Mouse (Mus musculus) kidney, postnatal 0 days (tissue): ENCODE measurements around the gene Csf2rb. TPM values are rescaled to one million over a fixed set of nuclear protein-coding genes. Genes with fewer than 3 reads are reported as not detected.
"Not testable (repeated sequence)": the region's sequence is repeated elsewhere in the genome, so short reads cannot be mapped to it uniquely, and the experiment has no call there.

ENCODE experiments used
- ATAC-seq: fragments of 200-750 bp; cut with Nextera tagmentation; replicated peaks from 2 replicates; pipeline ENCODE4 v1.8.0; 2017; ENCODE audit warnings: low read depth, moderate number of reproducible peaks, moderate TSS enrichment, moderate library complexity; ENCODE audit not compliant: low FRiP score
- DNase-seq: peaks from one replicate; pipeline ENCODE4 v3.0.0-alpha.2; 2016; ENCODE audit warnings: low spot score
- H3K27ac ChIP-seq: fragments of 300-500 bp; sonication (generic); 2 replicates; pipeline ENCODE4 v1.5.1; 2014; ENCODE audit warnings: mild to moderate bottlenecking
- H3K27me3 ChIP-seq: fragments of 300-500 bp; sonication (generic); 2 replicates; pipeline ENCODE4 v1.6.1; 2014; ENCODE audit warnings: low read length, mixed read lengths; ENCODE audit not compliant: insufficient read depth
- H3K36me3 ChIP-seq: fragments of 300-500 bp; sonication (generic); 2 replicates; pipeline ENCODE4 v1.6.1; 2014; ENCODE audit warnings: low read length, mixed read lengths; ENCODE audit not compliant: insufficient read depth
- H3K4me1 ChIP-seq: fragments of 300-500 bp; sonication (generic); replicated peaks from 2 replicates; pipeline ENCODE4 v1.6.1; 2014; ENCODE audit warnings: antibody characterized with exemption, low read length, mixed read lengths; ENCODE audit not compliant: insufficient read depth
- H3K4me2 ChIP-seq: fragments of 300-500 bp; sonication (generic); 2 replicates; pipeline ENCODE4 v1.6.1; 2014; ENCODE audit warnings: mild to moderate bottlenecking, low read length, moderate library complexity, mixed read lengths
- H3K4me3 ChIP-seq: fragments of 300-500 bp; sonication (generic); replicated peaks from 2 replicates; pipeline ENCODE4 v1.5.1; 2014; ENCODE audit warnings: low read depth, low read length
- H3K9ac ChIP-seq: fragments of 300-500 bp; sonication (generic); 2 replicates; pipeline ENCODE4 v1.6.1; 2014; ENCODE audit warnings: low read depth, low read length
- H3K9me3 ChIP-seq: fragments of 300-500 bp; sonication (generic); replicated peaks from 2 replicates; pipeline ENCODE4 v1.6.1; 2016; ENCODE audit warnings: low read length, inconsistent platforms, mixed read lengths
- CTCF ChIP-seq: IDR thresholded peaks from 2 replicates; pipeline ENCODE4 v1.5.1; 2016; ENCODE audit warnings: antibody characterized with exemption, low read depth, mild to moderate bottlenecking, moderate library complexity
- WGBS: fragments of 180-500 bp; shearing (Covaris S2); extraction: QIAGEN DNeasy Blood & Tissue Kit; methylation state at CpG from one replicate; pipeline ENCODE4 v1.1.7; 2014; 5-methylcytosine and 5-hydroxymethylcytosine counted together
- polyA plus RNA-seq: library from polyadenylated mRNA; unstranded; fragments of >200 nt; fragmentation: Nextera tagmentation; extraction: Ambion mirVana; gene quantifications from 2 replicates; pipeline ENCODE4 v1.2.1, GENCODE M21; 2015

Gene Csf2rb
- polyA plus RNA-seq, 1 experiment from 2014 or later = 1.8 TPM

DNA sequence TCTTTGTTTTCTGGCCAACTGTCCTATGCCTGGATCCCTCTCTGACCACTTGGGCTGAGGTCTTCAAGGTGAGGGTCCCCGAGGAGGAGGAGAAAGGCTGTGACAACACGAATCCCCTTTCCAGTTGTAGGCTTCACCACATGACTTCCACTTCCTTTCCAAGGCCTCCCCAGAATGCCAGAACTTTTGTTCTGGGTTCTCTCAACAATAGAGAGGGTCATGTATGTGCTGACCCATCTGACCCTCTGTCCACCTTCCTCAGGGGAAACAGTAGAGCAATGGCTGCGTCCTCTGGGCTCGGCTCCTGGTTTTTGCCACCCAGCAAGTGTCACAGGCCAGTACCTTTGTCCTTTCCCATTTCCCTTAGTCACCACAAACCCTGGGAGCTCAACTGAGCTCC is 14.6 kb upstream of the Csf2rb start:
- H3K4me3 ChIP-seq = no peak overlapping the region
- DNase-seq = no peak
- TF ChIP-seq CTCF = no peak
- no peak for ATAC-seq
- no peaks in the 10 kb centered on the region for H3K36me3 ChIP-seq
- no peaks in the 10 kb centered on the region for H3K9me3 ChIP-seq
- no peaks in the 10 kb centered on the region for H3K4me1 ChIP-seq
- no peak overlapping the region for H3K27ac ChIP-seq
- H3K9ac ChIP-seq = no peak overlapping the region
- H3K4me2 ChIP-seq = no peak overlapping the region
- WGBS = 69% methylated on average over 4 of the region's 4 CpGs
- no peaks in the 10 kb centered on the region for H3K27me3 ChIP-seq

DNA sequence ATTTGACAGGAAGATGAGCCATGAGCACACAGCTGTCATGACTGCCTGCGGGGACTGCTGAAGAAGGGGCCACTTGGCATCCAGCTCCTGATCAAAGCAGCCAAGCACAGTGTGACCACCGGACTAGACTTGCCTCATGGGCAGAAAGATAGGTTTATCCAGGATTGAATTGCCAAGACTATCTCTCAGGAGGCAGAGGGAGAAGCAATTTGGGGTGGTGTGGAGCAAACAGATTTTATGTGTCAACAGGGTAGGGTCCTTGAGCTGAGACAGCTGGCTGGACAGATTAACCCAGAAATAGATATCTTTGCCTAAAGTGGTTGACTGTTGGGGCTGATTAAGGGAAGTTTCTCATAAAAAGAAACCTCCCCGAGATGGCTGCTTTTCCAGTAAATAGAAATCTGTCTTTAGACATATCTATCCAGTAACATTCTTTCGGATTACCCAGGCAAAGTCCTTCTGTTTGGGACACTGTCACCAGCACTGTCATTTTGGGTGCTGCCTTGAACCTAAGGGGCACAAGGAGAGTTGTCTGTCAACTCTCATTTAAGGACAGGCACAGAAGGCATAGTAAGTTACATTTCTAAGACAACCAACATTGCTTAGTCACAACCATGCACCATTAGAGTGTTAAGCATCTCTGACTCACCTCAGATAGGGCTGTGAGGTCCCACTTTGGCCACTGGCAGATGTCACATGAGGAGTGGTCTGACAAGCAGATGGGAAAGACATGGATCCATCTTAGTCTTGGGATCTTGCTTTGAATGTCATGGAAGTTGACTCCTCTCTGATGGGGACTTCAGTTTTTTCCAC is 12.9 kb upstream of the Csf2rb start:
- DNase-seq, H3K9ac ChIP-seq, H3K4me1 ChIP-seq, H3K36me3 ChIP-seq, ATAC-seq, H3K4me3 ChIP-seq, H3K9me3 ChIP-seq, H3K27me3 ChIP-seq, H3K27ac ChIP-seq, H3K4me2 ChIP-seq: not testable (repeated sequence)
- WGBS = 40% methylated on average over 4 of the region's 4 CpGs

DNA sequence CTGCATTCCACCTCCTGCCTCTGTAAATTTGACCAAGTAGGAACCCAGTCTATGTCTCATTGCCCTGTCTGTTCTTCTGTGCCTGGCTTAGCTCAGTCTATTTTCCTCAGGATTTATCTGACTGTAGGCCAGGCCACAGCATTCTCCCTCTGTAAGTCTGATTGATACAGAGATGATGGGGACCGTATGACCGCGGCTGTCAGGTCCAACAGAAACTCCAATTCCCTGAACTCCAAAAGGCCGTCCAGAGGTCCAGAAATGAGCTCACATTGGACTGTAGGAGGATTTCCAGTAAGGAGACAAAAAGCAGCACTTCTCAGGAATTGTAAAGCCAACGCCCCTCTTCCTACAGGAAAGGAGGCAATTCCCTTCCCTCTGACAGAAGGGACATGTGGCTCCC is 11.9 kb upstream of the Csf2rb start:
- not testable (repeated sequence) for DNase-seq, H3K4me2 ChIP-seq, H3K4me1 ChIP-seq, H3K4me3 ChIP-seq, H3K9ac ChIP-seq, H3K27me3 ChIP-seq, H3K9me3 ChIP-seq, ATAC-seq, H3K27ac ChIP-seq, H3K36me3 ChIP-seq
- 82% methylated on average over 5 of the region's 5 CpGs for WGBS

DNA sequence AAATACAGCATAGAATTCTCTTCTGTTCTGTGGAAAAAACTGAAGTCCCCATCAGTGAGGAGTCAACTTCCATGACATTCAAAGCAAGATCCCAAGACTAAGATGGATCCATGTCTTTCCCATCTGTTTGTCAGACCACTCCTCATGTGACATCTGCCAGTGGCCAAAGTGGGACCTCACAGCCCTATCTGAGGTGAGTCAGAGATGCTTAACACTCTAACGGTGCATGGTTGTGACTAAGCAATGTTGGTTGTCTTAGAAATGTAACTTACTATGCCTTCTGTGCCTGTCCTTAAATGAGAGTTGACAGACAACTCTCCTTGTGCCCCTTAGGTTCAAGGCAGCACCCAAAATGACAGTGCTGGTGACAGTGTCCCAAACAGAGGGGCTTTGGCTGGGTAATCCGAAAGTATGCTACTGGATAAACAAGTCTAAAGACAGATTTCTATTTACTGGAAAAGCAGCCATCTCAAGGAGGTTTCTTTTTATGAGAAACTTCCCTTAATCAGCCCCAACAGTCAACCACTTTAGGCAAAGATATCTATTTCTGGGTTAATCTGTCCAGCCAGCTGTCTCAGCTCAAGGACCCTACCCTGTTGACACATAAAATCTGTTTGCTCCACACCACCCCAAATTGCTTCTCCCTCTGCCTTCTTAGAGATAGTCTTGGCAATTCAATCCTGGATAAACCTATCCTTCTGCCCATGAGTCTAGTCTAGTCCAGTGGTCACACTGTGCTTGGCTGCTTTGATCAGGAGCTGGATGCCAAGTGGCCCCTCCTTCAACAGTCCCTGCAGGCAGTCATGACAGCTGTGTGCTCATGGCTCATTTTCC is 7.0 kb upstream of the Csf2rb start:
- not testable (repeated sequence) for H3K4me2 ChIP-seq, H3K9me3 ChIP-seq, H3K27ac ChIP-seq, DNase-seq, H3K9ac ChIP-seq, ATAC-seq, H3K4me3 ChIP-seq, H3K36me3 ChIP-seq, H3K27me3 ChIP-seq, H3K4me1 ChIP-seq
- 63% methylated on average over 2 of the region's 2 CpGs for WGBS

DNA sequence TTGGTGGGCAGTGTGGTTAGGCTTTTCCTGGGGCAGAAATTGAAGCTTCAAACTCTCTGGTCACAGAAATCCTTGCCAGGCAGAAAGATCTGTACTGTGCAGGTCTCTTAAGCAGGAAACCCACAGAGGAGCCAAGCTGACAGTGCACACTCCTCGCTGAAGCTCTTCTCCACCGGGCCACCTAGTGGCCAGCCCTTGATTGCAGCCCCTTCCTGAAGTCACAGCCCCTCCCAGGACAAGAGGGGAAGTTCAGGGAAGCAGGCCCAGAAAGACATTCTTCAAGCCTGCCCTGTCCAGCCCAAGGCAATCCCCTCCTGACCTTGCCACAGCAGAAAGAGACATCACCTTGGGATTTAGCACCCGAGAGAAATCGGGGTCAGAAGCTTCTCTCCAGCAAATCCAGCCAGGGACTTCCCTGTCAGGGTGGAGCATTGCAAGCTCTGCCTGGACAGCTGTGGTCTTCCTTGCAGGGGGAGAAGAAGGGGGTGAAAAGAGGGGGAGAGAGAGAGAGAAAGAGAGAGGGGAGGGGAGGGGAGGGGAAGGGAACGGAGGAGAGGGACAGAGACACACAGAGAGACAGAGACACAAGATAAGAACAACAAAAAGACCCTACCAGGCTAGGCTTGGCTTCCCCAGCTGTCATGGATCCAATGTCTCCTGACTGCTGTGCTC is 4.6 kb upstream of the Csf2rb start:
- 12% methylated on average over 5 of the region's 5 CpGs for WGBS
- ATAC-seq = peak; percentile 65; the same call in 1 of the 2 replicates
- no peaks in the 10 kb centered on the region for H3K36me3 ChIP-seq
- no peak overlapping the region for H3K4me3 ChIP-seq
- DNase-seq = peak; percentile 89
- no peaks in the 10 kb centered on the region for H3K4me1 ChIP-seq
- TF ChIP-seq CTCF = peak; percentile 84
- H3K27me3 ChIP-seq = no peaks in the 10 kb centered on the region
- H3K27ac ChIP-seq = no peak overlapping the region
- H3K4me2 ChIP-seq = no peak overlapping the region
- no peaks in the 10 kb centered on the region for H3K9me3 ChIP-seq
- no peak overlapping the region for H3K9ac ChIP-seq

DNA sequence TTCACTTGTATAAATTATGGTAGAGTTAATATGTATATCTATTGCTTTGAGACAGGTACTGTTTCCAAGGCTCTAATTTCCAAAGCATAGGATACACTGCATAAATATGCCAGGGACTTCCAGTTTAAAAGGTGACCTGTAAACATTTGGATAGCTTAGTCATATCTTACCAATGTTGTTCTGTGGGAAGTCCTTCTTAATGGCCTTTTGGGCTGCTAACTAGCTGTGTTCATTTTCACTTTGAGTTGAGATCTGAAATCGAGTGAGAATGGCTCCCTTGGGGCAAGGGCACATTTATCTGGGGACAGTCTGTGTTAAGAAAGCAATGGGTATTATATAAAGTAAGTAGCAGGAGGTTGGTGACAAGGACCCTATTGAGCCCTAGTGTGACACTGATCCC is 2.2 kb upstream of the Csf2rb start:
- no peak overlapping the region for H3K4me3 ChIP-seq
- no peaks in the 10 kb centered on the region for H3K36me3 ChIP-seq
- no peak for TF ChIP-seq CTCF
- DNase-seq (no peak), ATAC-seq (no peak)
- H3K9me3 ChIP-seq = no peaks in the 10 kb centered on the region
- H3K9ac ChIP-seq = no peak overlapping the region
- no peak overlapping the region for H3K27ac ChIP-seq
- no peaks in the 10 kb centered on the region for H3K4me1 ChIP-seq
- no peaks in the 10 kb centered on the region for H3K27me3 ChIP-seq
- 71% methylated on average over 1 of the region's 1 CpGs for WGBS
- H3K4me2 ChIP-seq = no peak overlapping the region
